Mouse (Mus musculus): ENCODE results near the gene Camk2d. TPM values are rescaled to one million over a fixed set of nuclear protein-coding genes. Genes with fewer than 3 reads are reported as not detected.
A peak's percentile ranks its signal among the peaks of the same experiment; 100 is the strongest.

The Camk2d gene
- total RNA-seq, 2 experiments from 2014 or later, result 208 to 210 TPM

DNA sequence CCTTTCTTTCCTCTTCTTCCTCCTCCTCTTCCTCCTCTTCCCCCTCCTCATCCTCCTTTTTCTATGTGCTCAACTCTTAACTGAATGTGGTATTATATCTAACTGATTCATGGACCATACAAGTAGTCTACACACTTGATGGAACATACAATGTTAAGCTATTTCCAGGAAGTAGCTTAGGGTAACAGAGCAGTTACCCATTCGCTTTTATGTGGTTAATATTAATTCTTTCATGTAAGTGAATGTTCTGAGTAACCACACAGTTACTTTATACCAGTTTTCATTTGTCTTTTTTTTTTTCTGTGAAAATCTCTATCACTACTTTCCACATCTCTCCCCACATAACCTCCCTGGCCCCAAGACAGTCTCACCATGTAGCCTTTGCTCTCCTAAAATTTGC lies 228.8 kb downstream of the Camk2d start:
- no peak for DNase-seq

DNA sequence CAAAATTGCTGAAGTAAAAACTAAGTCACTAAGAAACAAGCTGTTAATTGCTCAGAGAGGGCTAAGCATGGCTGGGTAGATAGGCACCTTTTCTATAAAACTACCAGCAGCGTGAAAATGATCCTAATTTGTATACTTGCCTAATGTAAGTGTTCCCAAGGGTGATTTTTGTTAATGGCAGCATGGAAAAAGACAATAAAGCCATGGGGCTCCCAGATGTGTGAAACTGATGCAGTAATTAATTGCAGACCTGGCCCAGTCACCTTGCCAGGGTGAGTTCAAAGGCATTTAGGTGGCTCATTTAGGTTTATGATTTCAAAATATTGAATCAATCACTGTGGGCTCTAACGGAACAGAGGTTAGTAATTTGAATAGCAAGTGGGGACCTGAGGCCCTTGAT lies 230.1 kb downstream of the Camk2d start:
- DNase-seq, result no peak

DNA sequence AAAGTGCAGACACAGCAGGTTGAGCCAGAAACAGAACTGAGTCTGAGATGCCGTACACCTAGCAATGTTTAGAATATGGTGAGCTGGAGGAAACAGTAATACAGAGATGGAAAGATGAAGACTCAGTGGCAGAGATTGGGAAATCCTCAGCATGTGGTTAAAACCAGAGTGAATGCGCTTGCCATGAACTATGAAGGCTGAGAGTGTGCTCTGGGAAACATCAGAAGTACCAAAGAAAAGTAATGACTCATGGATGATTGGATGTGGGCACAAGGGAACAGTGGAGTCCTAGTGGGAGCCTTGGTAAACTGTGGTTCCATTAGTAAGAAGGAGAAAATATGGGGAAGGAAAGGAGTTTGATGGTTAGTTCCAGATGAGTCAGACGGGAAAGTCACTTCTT lies 231.8 kb downstream of the Camk2d start:
- no peak for DNase-seq

DNA sequence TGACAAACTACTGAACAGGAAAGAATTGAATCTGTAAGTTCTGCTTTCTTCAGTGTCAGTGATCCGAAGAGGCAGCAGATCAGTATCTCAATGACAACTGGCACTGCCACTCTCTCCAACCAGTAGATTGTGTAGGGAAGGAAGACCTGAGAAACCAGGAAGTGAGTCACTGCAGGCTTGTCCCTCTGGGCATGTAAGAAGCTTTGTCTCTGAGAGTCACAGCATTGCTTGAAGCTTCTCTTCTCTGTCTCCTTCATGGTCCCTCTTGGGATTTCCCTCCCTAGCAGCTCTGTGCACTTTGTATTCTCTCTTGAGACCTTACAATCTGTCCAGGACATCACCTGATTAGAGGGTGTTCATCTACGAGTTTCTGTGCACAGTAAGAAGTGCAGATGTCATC lies 233.7 kb downstream of the Camk2d start:
- no peak for DNase-seq

DNA sequence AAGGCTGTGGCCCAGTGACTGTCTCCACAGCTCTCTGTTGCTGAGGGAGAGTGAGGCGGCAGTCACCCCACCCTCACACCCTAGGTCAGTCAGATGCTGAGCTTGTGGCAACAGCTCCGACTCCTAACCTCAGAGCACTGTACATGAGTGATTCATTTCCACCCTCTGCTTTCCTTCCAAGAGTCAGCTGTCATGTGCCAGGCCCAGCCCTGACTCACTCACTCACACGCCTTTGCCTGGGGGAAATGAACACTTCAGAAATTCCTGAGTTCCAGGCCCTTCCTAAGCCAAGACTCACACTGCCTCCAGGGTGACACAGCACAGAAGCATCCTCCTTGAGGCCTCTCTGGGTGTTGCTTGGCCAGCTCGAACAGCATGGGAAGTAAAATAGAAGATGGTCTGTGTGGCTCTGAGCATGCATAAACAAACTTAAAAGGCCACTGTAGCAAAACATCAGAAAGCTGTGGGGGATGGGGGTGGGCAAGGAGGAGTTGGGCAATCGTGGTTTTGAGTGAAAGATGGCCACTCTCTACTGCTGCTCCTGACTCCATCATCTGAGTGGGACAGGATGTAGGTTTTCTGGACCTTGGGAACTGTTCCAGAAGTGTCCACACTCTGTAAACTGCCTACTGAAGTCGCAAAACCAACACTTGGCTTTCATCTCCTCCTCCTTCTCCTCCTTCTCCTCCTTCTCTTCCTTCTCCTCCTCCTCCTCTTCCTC lies 235.5 kb downstream of the Camk2d start:
- peak; percentile 53 for DNase-seq

DNA sequence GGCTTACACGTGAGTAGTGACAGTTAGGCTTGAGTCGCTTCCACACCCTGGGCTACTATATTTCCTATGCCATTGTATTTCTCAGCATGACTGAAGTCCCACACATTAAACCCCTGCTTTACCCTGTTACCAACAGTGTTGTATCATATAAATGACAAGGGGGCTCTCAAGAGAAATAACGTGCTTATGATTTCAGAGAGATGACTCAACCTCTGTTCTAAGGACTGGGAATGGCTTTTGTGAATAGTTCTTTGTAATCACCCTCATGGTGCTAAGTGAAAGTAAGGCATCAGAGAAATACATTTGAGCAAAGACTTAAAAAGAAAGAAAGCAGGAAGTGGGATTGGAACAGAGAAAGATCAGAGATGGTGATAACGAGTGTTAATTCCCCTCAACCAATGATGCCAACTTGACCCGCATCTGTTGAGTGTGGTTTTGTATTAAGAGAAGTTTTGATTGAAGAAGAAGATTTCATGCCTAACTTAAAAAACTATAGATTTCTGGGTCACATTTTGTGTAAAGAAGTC lies 238.6 kb downstream of the Camk2d start:
- DNase-seq, result no peak

DNA sequence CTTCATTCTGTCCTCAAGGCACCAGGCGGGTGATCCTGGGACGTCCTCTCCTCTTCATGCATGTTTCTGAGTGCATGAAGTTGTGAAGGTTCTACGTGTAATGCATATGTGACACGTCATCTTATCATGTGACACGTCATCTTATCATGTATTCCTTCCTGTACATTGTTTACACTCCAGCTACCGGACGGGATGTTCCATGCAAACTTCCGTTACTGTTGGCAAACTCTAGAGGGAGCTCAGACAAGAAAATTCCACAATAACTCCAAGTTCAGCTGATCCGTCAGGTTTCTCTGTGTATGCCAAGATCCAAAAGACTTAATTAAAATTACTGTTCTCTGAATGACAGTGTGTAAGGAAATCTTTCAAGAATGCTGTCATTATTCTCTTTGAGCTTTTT lies 246.7 kb downstream of the Camk2d start:
- DNase-seq, result no peak

DNA sequence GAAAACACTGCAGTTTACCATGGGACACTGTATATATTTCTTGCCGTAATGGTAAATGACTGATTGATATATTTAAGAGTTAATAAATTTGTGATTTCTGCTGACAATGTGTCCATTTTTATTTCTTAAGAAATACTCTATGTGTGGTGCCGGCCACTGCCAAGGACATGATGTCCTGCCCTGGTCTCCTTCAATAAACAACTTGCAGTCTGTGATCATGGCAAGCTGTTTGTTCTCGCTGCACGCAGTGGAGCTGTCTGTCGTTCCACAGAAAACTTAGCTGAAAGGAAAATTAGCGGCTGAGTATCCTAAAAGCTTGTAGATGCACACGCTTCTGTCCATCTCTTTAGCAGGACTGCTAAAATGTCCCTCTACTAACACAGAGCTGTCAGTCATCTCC lies 248.7 kb downstream of the Camk2d start:
- no peak for DNase-seq

DNA sequence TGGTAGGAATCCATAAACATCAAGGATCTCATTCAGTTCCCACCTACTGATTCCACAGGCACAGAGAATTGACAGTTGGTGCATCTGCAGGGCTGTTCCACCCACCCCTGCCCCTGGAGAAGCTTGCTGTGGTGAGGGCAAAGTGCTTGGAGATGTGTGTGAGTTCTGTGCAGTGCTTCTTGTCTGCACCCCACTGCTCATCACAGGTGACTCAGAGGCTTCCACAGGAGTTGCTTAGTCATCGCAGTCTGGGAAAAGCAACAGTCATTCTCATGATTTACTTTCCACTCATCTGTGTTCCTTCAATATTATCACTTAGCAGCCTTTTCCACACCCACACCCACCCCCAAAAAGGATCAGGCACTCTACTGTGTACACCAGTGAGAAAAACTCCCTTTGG lies 252.0 kb downstream of the Camk2d start:
- no peak for DNase-seq

DNA sequence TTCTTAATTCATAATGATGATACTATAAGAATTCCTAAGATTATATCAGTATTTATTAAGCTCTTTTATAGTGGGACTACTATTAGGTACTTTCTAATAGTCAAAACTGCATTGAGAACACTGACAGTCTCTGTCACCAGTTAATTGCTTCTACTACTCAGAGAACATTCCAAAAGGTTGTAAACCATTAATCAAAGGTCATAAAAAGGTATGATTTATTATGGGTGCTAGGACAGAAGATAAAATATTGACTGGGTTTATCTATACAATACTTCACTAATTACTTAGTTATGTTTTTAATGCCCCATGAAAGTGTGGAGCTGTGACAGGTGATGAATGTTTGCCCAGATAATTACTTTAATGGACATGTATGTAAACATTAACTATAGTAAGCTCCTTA lies 264.3 kb downstream of the Camk2d start:
- no peak for DNase-seq

DNA sequence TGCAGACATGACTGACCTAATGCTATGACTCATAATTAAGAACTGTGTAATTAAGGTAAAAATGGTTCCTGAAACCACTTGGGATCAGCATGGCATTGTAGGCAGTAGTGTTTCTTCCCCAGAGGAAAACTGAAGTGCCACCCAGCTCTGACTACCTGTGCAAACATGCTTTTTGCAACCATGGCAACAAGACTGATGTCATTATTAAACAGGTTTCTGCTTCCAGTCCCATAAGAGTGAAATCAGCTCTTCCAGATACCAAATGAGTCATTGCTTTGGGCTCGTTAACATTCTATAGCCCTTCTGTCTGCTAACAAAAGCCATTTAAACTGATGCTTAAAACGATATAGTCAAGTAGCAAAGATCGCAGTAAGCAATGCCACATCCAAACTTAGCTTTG lies 273.5 kb downstream of the Camk2d start:
- DNase-seq, result no peak

DNA sequence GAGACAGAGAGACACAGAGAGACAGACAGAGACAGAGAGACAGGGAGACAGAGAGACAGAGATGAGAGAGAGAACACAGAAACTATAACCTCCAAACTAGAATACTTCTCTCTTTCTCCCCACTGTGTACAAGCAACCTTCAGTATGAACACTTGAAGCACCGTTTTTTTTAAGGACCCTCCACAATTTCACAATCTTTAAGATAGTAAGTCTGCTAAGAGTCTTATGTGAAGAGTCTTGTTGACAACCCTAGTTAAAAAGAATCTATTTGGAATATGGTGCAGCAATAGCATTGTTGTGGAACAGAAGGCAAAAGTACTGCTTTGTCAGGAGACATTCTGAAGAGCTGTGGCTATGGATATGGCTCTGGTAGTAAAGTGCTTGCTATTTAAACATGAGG lies 274.6 kb downstream of the Camk2d start:
- DNase-seq, result no peak

DNA sequence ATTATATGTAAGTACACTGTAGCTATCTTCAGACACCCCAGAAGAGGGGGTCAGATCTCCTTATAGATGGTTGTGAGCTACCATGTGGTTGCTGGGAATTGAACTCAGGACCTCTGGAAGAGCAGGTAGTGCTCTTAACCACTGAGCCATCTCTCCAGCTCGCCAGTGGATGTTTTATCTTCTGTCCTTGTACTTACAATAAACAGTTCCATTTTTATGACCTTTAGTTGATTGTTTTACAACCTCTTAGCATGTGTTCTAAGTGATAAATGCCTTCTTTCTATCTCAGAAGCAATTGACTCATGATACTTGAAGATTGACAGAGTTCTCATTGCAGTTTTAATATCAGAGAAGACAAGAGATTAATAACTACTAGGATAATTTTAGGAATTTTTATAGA lies 282.1 kb downstream of the Camk2d start:
- DNase-seq, result no peak

DNA sequence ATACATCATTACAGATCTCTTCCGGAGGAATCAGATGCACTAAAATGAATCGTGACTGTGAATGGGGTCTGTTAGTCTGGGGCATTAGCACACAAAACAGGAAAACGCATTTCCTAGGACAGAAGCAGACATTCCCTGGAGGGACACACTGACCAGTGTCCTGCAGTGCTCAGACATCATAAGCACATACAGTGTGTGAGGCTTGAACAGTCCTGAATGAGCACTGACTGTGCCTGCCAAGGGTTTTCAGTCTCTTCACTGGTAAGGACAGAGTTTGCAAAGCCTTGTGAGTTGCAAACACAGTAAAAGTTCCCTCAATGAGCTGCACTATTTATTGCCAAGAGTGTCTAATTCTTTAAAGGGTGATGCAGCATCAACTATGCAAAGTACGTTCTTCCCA lies 290.0 kb downstream of the Camk2d start:
- no peak for DNase-seq

DNA sequence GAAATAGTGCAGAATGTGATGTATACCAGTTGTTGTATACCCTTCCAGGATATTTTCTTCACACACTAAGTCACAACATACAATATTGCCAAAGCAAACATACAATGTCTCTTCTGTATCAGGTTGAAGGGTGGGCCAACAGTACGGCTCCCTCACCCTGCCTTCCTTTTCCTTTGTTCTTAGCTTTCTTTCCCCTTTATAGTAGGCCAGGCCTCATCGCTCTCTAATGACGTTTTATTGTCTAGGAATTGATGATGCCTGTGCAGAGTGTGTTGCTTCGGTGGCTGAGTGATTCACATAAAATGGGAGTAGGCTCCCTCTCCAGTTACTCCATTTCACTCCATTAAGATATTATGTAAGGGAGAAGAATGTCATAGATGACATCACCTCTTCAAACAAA lies 290.5 kb downstream of the Camk2d start:
- no peak for DNase-seq

Other genes starting within 250 kb of the Camk2d start
- 1 to 10 TPM; 1.8 to 2.2 TPM for gene Arsj, start 232.6 kb upstream of the Camk2d start, total RNA-seq (2021)